Mouse (Mus musculus): ENCODE results near the gene Ccl21a.
"Not testable (repeated sequence)": the region's sequence is repeated elsewhere in the genome, so short reads cannot be mapped to it uniquely, and the experiment has no call there.

DNA sequence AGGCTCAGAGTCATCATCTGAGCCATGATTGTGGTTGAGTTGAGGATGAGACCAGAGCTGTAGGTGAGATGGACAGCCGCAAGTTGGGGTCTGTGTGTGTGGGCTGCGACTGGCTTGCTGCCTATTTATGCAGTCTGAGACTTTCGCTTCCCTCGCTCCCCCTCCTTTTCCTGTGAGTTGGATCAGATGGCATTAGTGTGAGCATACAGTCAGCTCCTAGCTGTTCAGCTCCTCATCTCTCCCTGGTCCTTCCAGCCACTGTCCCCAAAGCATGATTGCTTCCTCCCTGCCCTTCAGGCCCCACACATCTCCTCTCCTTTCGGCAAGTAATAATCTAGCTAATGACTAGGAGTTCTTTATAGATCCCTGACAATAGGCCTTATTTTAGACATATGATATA is at the start of gene Ccl21a:
- not testable (repeated sequence) for TF ChIP-seq CTCF, EP300 (IDR thresholded peaks at IDR 0.05; ENCODE audit: low read depth)

Measured in heart, postnatal 0 days (tissue).